ENCODE assay signal across 8 mouse cellular contexts in the genomic region with DNA sequence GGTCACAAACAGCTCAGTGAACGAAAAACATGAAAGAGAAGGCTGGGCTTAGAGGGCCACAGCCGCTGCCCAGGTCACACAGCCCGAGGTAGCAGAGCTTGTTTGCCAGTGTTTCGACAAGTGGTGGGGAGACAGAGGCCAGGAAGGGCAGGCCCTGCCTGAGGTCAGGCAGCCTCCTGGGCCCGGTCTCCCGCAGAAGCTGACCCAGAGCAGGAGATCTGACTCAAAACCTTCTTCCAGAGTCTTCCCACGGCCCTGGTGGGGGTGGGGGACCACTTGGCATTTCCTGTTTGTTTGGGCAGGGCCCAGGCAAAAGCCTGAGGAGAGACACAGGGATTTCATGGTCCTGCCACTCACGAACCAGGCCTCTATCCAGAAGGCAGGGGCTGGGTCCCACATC. TPM values are rescaled to one million over a fixed set of nuclear protein-coding genes. Genes with fewer than 3 reads are reported as not detected.
DNase-seq lines count a peak whose midpoint lies in the region; ATAC-seq lines count a peak whose summit lies in the region.

No protein-coding gene starts in this region.

- peak overlapping the region; percentile 81 for H3K27ac ChIP-seq in liver, embryonic 11.5 days (ENCODE audit: low read depth, low read length)
- H3K27ac ChIP-seq in hindbrain, embryonic 14.5 days, result no peak overlapping the region

- intact Hi-C loops in heart, postnatal 10 days (cut with DNase I), result loop anchor here (2.0 kb wide), 1 partner anchor 15 kb away; no protein-coding TSS in a partner anchor

- H3K9ac ChIP-seq in liver, embryonic 11.5 days (ENCODE audit: low read depth, low read length), result no peak overlapping the region
- H3K9ac ChIP-seq in hindbrain, embryonic 14.5 days, result no peak overlapping the region

- H3K9me3 ChIP-seq in liver, embryonic 11.5 days (ENCODE audit: control insufficient read depth, low read length), result no peaks in the 10 kb centered on the region
- no peaks in the 10 kb centered on the region for H3K9me3 ChIP-seq in hindbrain, embryonic 14.5 days (ENCODE audit: control insufficient read depth, low read length)

- H3K4me2 ChIP-seq in liver, embryonic 11.5 days, result no peak overlapping the region
- no peak overlapping the region for H3K4me2 ChIP-seq in hindbrain, embryonic 14.5 days (replicated peaks)

- DNase-seq in 3T3-L1 (ENCODE audit: low read depth, low spot score), result peak; percentile 89
- DNase-seq in NIH3T3 (ENCODE audit: low read depth), result peak; percentile 71
- peak; percentile 49 to 66 for DNase-seq in heart, postnatal 10 days
- no peak for DNase-seq in liver, embryonic 11.5 days (ENCODE audit: low spot score)
- no peak for DNase-seq in thymus, postnatal 25 days
- no peak for DNase-seq in left cerebral cortex, adult 9 months (ENCODE audit: low spot score in 2 of 2)
- no peak for DNase-seq in hindbrain, embryonic 14.5 days (ENCODE audit: low spot score)

- no peak for ATAC-seq in liver, embryonic 11.5 days (replicated peaks; ENCODE audit: low FRiP score)
- no peak for ATAC-seq in frontal cortex, adult (ENCODE audit: low TSS enrichment)
- no peak for ATAC-seq in hindbrain, embryonic 14.5 days (ENCODE audit: low FRiP score)

- no peak overlapping the region for H3K4me3 ChIP-seq in liver, embryonic 11.5 days (ENCODE audit: low read depth, low read length)
- no peak overlapping the region for H3K4me3 ChIP-seq in hindbrain, embryonic 14.5 days (replicated peaks; ENCODE audit: low read length)

- no peaks in the 10 kb centered on the region for H3K36me3 ChIP-seq in liver, embryonic 11.5 days (ENCODE audit: control insufficient read depth, insufficient read depth, low read length)
- no peaks in the 10 kb centered on the region for H3K36me3 ChIP-seq in hindbrain, embryonic 14.5 days (replicated peaks; ENCODE audit: control insufficient read depth, insufficient read depth)

- peaks cover 53% of the 10 kb centered on the region for H3K4me1 ChIP-seq in liver, embryonic 11.5 days (replicated peaks; ENCODE audit: control insufficient read depth, insufficient read depth, low read length)
- no peaks in the 10 kb centered on the region for H3K4me1 ChIP-seq in hindbrain, embryonic 14.5 days (replicated peaks; ENCODE audit: control insufficient read depth, insufficient read depth, low read length)

- 35% methylated on average over 8 of the region's 8 CpGs for WGBS in liver, embryonic 11.5 days
- WGBS in hindbrain, embryonic 14.5 days, result 28% methylated on average over 7 of the region's 8 CpGs

- no peaks in the 10 kb centered on the region for H3K27me3 ChIP-seq in liver, embryonic 11.5 days (replicated peaks; ENCODE audit: control insufficient read depth, insufficient read depth, low read length)
- H3K27me3 ChIP-seq in hindbrain, embryonic 14.5 days (ENCODE audit: control insufficient read depth, insufficient read depth, low read length), result no peaks in the 10 kb centered on the region

RNA-seq across cellular contexts. Expression of a gene that starts 45.9 kb away (rescaled TPM):
- 100 to 1,000 TPM; 120 to 121 TPM for total RNA-seq in heart, postnatal 10 days (2021)
- polyA plus RNA-seq in liver, embryonic 11.5 days (2014; fragmentation: Nextera tagmentation; extraction: Ambion mirVana), result 304 and 308 TPM in 2 replicates
- polyA plus RNA-seq in hindbrain, embryonic 14.5 days (2014; fragmentation: Nextera tagmentation; extraction: Ambion mirVana), result 302 and 313 TPM in 2 replicates

RNA-seq across cellular contexts. Expression of a gene that starts 48.0 kb away (rescaled TPM):
- total RNA-seq in heart, postnatal 10 days (2021), result 1 to 10 TPM; 3.6 to 4.1 TPM
- 14.3 and 15.2 TPM in 2 replicates for polyA plus RNA-seq in liver, embryonic 11.5 days (2014; fragmentation: Nextera tagmentation; extraction: Ambion mirVana)
- polyA plus RNA-seq in hindbrain, embryonic 14.5 days (2014; fragmentation: Nextera tagmentation; extraction: Ambion mirVana), result 5.5 and 7.5 TPM in 2 replicates

Comparison
In these comparisons a context has a peak if more than half of its experiments do, and no peak if none do; other contexts are left out.
1. DNase-seq: peak in 3T3-L1 (single experiment), NIH3T3 (single experiment) and heart, postnatal 10 days (2 of 2); none in liver, embryonic 11.5 days (single experiment), thymus, postnatal 25 days (single experiment), left cerebral cortex, adult 9 months (0 of 2) and hindbrain, embryonic 14.5 days (single experiment).